Mouse (Mus musculus): ENCODE results near the gene Mlst8.

GRCm38 (mm10) chr17:24470701-24471527 lies 8.0 kb downstream of the Mlst8 start:
- TF ChIP-seq CTCF (IDR thresholded peaks at IDR 0.05; ENCODE audit: low read depth) (no peak), EP300 (IDR thresholded peaks at IDR 0.05; ENCODE audit: low read depth) (no peak)

Measured in liver, postnatal 0 days (tissue).